Mouse (Mus musculus) inflammation-experienced regulatory T-cells, adult 6 months (primary cell): ENCODE measurements around the gene Agbl5. TPM values are rescaled to one million over a fixed set of nuclear protein-coding genes. Genes with fewer than 3 reads are reported as not detected.

Experiments
- ATAC-seq: one replicate; pipeline ENCODE4 v1.8.0; 2017
- polyA plus RNA-seq, 3 experiments: library from polyadenylated mRNA; unstranded; fragments of 100-300 nt; shearing (Covaris generic); gene quantifications; one replicate each; pipeline ENCODE4 v1.2.1; 2017

Agbl5 gene
- polyA plus RNA-seq, 3 experiments from 2014 or later: 2.7 to 7.0 (median 5.2) TPM

DNA sequence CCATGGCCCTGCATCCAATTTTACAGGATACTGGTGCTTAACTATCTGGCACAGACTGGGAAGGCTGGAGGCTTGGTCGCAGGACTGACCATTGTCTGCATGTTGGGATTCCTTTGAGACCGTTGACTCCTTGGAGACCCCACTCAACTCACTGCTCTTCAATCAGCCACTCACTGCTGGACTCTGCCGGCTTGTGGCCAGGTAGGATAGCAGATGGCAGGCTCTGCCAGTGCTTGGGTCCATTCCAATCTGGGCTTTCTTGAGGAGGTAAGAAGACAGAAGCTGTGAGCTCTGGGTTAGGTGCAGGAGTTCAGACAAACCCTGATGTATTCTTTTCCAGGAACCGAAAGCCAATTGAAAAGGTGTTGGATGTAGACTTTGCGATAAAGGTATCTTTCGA, 65.6 kb downstream of the Agbl5 start:
- ATAC-seq: no peak

DNA sequence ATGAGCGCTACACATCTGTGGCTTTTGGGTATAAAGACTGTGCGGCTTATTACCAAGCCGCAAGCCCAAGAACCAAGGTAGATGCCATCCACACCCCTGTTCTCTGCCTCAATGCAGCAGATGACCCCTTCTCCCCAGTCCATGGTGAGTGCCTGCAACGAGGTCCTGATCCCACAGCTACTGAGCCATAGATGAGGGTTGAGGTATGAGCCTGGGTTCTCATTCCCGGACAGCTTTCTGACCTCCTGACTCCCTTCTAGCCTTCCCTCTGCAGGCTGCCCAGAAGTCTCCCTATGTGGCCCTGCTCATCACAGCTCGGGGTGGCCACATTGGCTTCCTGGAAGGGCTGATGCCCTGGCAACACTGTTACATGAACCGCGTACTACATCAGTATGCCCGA, 66.1 kb downstream of the Agbl5 start:
- no peak for ATAC-seq

DNA sequence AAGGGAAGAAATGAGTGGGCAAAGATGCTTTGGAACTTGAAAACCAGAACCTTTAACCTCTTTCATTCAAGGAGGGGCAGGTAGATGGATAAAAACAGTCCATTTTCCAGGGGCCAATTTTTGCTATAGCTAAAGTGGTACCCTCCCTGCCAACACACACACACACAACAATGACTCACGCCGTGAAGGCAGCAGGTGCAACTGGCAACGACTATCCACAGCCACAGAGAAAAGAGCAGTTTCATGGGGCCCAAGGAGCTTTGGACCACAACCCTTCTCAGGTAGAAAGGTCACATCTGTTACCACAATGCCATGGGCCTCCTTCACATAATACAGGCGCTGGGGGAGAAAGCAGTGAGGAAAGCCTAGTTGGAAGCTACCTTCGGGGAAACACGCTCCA, 67.3 kb downstream of the Agbl5 start:
- ATAC-seq: no peak

Other genes starting within 250 kb of the Agbl5 start
- gene Slc35f6, start 240.8 kb upstream of the Agbl5 start, polyA plus RNA-seq: 10 to 100 TPM; 13.9 to 16.4 (median 14.8) TPM
- gene Cenpa, start 221.9 kb upstream of the Agbl5 start, polyA plus RNA-seq: 100 to 1,000 TPM in 1 of 3 experiments, 10 to 100 TPM in 2; 31.9 to 201 (median 58.8) TPM
- gene Dpysl5, start 177.1 kb upstream of the Agbl5 start, polyA plus RNA-seq: 1 to 10 TPM in 1 of 3 experiments, under 1 TPM in 1, not detected in 1; 0.13 to 1.5 TPM
- gene Mapre3, start 74.1 kb upstream of the Agbl5 start, polyA plus RNA-seq: 1 to 10 TPM; 2.4 to 5.3 (median 4.0) TPM
- gene Tmem214, start 20.7 kb upstream of the Agbl5 start, polyA plus RNA-seq: 10 to 100 TPM; 23.3 to 26.9 (median 25.2) TPM
- gene Ost4, start 19.1 kb downstream of the Agbl5 start, polyA plus RNA-seq: 100 to 1,000 TPM; 283 to 295 (median 294) TPM
- under 1 TPM in 1 of 3 experiments, not detected in 2; 0.84 TPM for gene Emilin1, start 24.7 kb downstream of the Agbl5 start, polyA plus RNA-seq
- 10 to 100 TPM; 10.8 to 26.3 (median 24.3) TPM for gene Khk, start 32.7 kb downstream of the Agbl5 start, polyA plus RNA-seq
- not detected for gene Cgref1, start 56.9 kb downstream of the Agbl5 start, polyA plus RNA-seq
- gene Preb, start 71.7 kb downstream of the Agbl5 start, polyA plus RNA-seq: 10 to 100 TPM; 56.7 to 79.6 (median 69.0) TPM
- gene Tcf23, start 80.0 kb downstream of the Agbl5 start, polyA plus RNA-seq: not detected
- gene Atraid, start 159.6 kb downstream of the Agbl5 start, polyA plus RNA-seq: 10 to 100 TPM; 61.6 to 98.6 (median 81.7) TPM
- 1 to 10 TPM; 4.9 to 7.0 (median 4.9) TPM for gene Slc5a6, start 160.2 kb downstream of the Agbl5 start, polyA plus RNA-seq
- gene Cad, start 166.1 kb downstream of the Agbl5 start, polyA plus RNA-seq: 10 to 100 TPM in 1 of 3 experiments, 1 to 10 TPM in 2; 5.4 to 11.8 (median 7.8) TPM
- gene Dnajc5g, start 217.6 kb downstream of the Agbl5 start, polyA plus RNA-seq: not detected
- gene Slc30a3, start 219.5 kb downstream of the Agbl5 start, polyA plus RNA-seq: under 1 TPM in 2 of 3 experiments, not detected in 1; 0.45 to 0.57 TPM
- not detected for gene Trim54, start 228.0 kb downstream of the Agbl5 start, polyA plus RNA-seq